Mouse (Mus musculus) frontal cortex, adult 2 months (tissue): ENCODE measurements around the gene Efcab9. TPM values are rescaled to one million over a fixed set of nuclear protein-coding genes. Genes with fewer than 3 reads are reported as not detected.
A peak's percentile ranks its signal among the peaks of the same experiment; 100 is the strongest.

ENCODE experiments used
- DNase-seq, 2 experiments: peaks; one replicate each; pipeline ENCODE4 v3.0.0; 2022; ENCODE audit warnings: low spot score in 1 of 2; ENCODE audit errors: extremely low spot score in 1 of 2
- polyA plus RNA-seq: library from polyadenylated mRNA; depleted of rRNA; stranded (reverse); fragments of >200 nt; gene quantifications from 2 replicates; pipeline ENCODE4 v1.2.3, GENCODE M21; 2012; rRNA removed

Efcab9 gene
- 0.34 and 0.64 TPM in 2 replicates for polyA plus RNA-seq

DNA sequence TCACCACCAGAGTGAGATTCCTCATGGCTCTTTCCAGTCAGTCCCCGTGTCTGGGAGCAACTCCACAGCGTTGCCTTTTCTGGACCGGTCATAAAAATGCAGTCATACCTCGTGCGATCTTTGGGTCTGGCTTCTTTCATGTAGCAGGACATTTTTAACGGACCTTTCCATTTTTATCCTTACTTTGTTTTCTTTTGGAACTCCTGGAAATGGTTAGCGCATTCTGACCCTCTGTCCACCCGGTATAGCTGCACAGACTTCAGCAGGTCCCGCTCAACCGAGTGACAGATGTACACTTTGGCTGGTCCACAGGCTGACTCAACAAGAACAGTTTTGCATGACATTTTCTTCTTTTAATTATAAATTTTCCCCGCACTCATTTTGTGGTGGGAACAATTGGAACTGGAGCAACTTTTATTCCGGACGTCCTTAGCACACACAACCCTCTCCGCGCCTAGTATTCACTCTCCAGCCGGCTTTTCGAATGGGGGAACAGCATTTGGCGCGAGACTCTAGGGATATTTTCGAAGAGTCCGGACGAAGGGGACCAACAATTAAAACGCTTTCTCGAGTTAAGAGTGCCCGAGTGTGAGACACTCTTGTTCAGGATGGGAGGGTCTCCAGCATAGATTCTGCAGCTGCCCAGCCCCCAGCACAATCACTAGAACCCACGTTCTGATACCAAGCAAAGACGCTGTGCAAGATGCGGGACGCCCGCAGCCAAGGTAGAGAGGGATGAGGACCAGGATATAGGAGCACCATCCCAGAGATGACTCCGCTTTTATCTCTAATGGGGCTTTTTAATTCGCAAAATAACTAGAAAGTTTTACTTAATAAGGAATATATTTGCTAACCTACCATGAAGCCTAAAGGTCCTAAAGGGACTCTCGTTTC is at the start of gene Efcab9:
Efcab9 (minus strand) TSS at position 211 of the 894 bp plus-strand sequence.
- DNase-seq: no peak

DNA sequence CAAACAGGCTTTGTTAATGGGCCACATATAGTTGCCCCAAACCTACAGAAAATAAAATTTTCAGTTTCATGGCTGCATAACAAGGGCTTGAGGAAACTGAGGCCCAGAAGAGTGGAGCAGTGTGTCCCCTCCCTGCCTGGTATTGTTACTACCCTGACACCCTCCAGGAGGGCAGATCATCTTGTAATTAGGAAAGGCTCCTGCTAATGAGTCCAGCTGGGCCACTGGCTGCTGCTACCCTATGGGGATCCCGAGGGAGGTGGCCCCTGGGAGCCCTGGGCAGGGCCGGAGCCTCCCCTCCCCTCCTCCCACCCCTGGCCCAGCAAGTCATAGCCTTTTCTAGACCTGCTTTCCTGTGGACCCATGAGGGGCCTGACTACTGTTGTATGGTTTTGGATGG is 49.1 kb upstream of the Efcab9 start:
- DNase-seq: no peak

DNA sequence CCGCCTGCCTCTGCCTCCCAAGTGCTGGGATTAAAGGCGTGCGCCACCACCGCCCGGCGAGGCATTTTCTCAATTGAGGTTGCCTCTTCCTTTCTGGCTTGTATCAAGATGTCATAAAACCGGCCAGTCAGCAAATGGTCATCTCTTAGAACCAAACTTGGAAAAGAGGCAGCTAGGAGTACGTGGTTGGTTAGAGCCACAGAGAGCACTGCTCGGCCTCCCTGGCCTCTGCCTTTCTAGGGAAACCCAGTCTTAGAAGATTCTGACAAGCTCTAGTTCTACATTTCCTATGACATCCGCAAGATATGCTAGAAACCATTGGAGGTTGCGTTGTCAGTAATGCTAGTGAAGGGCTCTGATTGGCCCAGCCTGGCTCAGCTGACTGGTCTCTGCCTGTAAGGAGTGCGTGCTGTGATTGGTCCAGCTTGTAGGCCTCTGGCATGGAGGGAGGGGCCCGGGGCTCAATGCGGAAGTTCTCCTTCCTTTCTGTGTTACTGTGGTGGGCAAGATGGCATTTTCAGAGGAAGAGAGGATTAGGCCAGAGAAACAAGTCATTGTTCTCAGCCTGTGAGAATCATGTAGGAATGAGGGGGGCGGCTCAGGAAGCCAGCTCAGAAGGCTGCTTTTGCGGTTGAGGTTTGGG is 48.5 kb upstream of the Efcab9 start:
- DNase-seq: peak; percentile 38 to 52

DNA sequence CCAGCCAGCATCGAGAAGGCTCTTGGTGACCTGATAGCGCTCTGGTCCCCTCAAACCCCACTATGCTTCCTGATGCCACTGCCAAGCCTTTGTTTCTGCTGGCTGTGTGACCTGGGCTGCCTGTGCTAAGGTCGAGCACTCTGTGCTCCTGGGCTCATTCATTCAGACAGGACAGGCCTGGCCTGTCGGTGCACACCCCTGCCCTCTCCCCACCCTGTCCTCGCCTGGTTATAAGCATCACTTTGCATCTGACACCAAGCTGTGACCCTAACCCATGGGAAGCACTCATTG is 44.8 kb upstream of the Efcab9 start:
- no peak for DNase-seq

DNA sequence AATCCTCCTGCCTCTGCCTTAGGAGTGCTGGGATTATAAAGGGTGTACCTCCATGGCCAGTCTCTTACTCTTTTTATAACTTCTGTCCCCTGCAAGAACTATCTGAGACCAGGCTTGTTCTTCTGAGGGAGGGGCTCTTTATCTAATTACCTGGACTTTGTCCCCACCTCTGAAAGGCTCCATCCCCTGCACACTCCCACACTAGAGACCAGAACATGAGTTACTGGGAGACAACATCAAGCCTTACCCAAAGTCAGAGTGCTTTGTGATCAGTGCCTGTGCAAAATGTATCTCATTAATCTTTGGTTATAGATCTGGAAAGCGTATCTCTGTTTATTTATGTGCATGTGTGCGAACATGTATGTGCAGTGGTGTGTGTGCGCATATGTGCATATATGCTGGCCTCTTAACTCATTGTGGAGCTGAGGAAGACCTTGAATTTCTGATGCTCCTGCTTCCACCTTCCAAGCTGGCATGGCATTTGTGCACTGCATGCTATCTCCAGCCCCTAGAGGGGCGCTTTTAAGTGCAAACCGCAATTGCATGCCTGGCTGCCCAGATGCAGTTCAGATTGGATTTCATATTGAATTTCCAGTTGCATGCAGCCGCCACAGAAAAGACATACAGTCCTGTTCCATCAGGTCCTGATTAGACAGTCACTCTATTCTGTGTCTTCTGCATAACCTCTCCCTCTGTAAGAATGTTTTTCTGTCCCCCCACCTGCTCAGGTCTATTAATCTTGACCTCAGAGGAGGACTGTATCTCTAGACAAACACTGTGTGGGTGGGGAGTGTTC is 44.3 kb upstream of the Efcab9 start:
- no peak for DNase-seq

DNA sequence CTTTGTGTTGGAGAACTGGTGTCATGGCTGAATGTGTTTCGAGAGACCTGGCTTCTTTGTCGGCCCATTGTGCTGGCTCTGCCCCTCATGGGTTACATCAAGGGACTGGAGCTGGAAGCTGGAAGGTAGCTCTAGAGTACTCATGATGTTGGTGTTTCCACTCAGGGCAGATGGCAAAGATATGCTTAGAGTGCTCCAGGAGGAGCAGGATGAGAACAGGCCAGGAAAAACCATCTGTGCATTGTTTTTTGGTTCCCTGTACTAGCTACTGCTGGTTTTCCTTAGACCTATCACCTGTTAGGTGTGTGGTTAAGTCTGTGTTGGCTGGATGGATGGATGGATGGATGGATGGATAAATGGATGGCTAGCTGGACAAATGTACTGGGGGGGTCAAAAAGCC is 41.8 kb upstream of the Efcab9 start:
- DNase-seq: no peak

DNA sequence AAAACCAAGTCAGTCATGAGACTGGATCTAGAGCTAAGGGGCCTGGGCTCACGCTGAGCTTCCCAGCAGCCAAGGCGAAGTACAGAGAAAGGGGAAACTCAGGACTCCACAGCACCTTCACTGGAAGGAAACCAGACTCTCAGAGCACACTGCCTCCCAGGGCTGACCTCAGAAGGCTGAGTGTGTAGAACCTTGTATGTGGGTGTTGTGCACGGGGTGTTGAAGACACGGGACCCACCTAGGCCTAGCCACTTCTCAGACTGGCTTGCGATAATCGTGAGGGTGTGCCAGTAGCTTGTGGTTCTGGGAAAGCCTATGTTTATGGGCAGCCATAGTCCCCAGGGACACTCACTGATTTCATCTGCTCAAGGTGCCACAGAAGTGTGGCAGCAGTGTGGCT is 39.2 kb upstream of the Efcab9 start:
- DNase-seq: no peak

DNA sequence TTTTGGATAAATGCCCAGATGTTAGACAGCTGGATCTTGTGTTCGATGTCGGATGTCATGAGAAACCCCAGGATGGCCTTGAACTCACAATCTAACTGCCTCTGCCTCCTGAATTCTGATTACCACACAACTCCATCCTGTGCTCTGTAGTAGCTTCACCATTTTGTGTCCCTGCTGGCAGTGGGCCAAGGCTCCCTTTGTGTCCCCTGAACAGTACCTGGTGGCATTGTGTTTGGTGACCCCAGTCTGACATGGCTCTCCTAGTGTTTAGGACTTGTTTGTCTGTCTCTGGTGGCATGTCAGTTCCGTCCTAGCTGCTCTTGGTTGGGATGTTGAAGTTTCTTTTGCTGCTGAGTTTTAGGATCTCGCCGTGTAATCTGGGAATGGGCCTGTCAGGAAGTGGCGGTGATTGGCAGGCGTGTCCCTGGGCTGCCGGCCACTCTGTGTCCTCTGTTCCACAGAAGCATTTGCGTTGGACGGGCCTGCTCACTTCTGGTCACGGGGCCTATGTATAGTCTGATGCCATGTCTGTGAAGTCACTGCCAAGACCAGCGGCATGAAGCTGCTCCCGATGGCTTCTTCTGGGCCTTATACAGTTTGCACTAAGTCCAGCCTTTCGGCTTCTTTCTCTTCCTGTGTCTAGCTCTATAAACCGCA is 36.9 kb upstream of the Efcab9 start:
- no peak for DNase-seq

DNA sequence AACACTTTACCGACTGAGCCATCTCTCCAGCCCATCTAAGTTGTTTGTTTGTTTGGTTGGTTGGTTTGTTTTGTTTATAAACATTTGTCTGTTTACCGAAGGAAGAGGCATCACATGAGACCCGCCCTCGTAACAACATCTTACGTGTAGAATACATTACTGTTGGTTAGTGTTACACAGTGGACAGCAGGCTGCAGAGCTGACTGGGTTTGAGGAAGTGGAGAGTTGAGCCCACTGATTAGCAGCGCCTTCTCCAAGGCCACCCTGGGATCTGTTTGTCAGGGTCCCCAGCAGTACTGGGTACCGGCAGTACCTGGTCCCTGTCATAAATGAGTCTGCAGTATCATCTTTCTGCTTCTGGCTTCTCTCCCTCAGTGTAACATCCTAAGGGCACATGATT is 36.2 kb upstream of the Efcab9 start:
- no peak for DNase-seq

DNA sequence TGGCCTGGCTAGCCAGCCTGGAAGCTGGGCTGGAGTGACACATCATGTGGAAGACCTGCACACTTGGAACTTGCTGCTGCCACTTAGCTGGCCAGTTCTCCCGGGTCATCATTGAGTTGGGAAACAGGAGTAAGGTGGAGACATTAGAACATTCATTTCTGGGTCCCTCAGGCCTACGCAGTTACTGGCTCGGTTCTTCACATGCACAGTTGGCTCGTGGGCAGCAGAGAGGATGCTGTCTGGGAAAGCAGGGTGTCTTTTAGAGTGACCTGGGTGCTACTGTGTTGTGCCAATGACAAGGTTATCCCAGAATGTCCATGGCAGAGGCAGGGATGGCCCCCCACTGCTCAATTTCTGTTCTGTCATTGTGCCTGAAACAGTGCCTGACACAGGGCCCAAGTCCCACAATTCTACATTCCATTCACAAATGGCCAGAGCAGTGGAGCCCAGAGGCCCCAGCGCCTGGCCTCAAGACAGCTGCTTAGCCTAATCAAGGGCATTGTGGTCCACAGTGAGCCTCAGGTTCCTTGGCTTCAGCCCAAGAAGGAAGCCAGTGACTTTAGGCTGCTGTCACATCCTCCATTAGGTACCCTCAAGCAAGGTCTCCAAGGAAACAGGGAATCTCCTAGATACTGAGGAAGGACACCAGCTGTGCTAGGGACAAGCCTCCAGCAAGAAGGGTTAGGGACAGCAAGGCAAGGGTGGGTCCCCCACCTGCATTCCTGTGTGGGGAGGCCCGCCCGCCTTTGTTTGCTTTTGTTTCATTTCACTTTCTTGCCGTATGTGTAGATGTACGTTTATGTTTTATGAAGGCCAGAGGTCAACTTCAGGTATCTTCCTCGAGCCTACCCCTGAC is 35.3 kb upstream of the Efcab9 start:
- DNase-seq: peak in 1 of 2 experiments; percentile 31

DNA sequence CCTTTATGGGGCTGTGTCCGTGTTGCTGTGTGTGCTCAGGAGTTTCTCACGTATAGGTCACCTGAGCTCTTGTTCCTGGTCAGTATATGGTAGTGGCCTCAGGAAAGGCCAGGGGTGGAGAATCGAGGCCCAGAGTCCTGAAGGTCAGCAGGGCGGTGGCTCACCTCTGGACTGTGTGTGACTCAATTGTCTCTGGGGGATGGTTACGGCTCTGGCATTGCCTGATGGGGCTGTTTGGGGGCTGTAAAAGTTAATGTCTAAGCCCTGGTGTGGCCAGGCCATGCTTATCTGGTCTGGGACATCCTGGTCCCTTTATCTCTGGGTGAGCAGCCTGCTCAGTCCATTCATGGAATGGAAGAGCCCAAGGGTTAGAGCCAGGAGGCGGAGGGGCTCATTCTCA is 34.3 kb upstream of the Efcab9 start:
- no peak for DNase-seq

DNA sequence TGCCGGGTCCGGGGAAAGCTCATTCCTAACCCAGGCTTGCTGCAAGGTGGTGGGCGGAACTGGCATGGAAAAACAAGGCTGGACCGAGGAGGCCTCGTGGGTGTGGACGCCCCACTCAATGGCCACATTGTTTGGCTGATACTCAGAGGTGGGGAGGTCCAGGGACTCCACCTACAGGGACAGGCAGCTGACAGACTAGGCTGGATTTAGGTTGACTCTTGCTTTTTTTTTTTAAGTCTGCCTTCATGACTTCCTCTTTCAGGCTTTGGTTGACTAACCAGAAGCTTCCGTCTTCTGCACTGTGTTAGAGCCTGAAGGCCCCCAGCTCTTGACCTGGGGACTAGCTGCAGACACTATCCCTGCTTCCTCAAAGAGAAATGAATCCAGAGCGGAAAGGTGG is 33.2 kb upstream of the Efcab9 start:
- no peak for DNase-seq

DNA sequence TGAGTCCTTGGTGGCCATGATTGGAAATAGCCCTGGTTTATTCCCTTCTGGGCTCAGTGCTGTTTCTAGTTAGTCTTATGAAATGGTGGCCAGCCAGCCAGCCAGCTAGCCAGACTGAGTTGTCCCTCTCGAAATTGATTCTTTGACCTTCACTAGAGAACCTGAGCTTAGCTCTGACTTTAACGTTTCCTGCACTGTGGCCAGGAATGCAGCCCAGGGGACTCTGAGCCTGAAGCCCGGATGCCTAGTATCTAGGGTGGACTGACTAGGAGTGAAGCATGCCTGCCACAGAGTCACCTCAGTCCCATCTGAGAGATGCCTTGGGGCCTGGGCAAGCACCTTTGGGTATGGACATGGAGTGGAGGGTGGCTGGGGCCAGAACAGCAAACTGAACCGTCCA is 32.7 kb upstream of the Efcab9 start:
- no peak for DNase-seq

DNA sequence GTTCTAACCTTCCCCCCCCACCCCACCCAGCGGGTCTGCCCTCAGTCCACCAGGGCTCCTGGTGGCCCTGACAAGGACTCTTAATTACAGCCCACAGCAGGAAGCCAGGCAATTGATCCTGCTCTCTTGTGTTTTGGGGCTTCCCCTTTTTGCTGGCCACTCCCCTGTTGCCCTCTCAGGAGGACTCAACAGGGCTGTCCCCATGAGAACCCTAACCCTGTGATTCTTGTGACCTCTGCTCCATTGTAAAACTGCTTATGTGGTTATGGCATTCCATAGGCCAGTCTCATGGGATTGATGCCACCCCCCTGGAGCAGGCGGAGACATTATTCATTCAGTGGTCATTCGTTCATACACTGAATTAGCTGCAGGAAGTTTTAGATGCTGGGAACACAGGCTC is 31.8 kb upstream of the Efcab9 start:
- DNase-seq: no peak

DNA sequence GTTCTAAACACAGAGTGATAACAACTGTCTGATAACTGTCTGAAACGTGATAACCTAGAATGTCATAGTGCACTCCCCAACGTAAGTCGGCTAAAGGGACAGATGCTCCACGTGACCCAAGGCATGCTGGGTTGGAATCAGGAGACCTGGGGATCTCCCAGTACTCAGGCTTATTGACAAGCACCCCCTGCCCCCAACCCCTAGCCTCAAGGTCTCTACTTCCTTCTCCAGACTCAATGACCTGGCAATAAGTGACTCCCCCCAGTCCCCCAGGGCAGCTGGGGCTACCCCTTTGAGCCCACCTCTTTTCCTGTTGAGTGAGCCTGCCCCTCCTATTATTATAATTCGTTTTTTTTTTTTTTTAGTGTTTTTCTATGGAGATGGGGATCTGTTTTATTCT is 30.8 kb upstream of the Efcab9 start:
- no peak for DNase-seq

DNA sequence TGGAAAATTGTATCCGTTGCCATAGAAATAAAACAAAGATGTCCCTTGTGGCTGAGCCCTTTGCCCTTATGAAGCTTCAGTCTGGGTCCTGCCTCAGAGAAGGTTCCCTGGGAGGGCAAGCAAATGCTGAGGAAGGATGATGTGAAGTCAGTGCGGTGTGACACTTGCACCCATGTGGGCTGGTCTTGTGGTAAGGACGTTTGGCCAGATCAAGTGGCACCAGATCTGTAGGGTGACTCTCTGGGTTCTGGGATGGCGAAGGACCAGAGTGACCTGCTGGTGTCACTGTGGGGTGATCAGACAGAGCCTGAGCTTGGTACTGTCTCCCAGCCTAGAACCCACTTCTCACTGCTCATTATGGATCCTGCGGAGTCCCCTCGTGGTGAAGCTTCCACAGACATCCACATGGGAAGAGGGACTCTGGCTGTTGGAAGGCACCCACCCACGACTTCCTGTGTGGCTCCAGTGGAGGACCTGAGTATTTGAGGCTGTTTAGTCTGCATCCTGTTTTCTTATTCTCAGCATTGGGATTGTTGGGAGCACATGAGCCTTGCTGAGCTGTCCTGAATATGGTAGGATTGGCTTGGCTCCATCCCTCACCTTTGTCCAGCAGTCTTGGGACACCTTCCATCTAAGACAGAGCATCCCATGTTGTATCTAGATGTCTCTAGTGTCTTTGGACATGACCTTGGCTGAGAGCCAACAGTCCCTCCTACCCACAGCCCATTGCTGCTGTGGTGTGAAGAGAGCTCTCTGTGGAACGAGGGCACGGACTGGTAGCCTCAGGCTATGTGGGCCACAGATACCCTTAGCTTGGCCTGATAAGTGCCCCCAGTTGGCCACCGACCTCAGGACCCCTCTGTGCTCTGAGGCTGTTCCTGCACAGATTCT is 29.8 kb upstream of the Efcab9 start:
- no peak for DNase-seq

DNA sequence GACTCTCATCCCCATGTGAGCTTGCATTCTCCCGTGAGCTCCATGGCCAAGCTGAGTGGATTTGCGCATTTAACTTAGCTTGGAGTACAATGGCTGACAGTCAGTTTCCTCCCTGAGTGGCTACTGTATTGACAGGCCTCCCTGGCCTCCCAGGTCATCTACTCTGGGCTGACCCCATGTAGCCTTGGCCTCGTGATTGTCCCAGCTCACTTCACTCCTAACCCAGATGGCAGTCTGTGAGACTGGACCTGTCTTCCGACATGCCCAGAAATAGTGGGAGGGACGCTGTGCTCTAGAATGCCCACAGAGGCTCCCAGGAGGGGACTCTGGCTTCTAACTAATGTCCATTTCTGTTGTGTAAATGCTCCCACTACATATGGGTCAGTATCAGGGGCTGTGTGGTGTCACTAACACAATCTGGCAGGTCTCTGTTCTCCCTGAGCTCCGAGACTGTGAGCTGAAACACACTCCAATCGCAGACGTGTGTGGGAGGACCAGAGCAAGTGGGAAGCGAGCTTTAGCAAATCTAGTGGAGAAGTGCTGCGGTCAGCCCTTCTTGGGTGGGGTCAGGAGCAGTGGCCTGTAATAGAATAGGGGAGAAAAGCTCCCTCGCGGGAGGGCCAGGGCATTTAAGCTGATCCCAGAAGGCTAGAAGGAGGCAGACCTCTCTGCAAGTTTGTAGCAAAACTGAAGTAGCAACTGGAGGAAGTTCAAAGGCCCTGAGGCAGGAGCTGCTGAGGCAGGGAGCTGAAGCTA is 28.3 kb upstream of the Efcab9 start:
- DNase-seq: no peak

DNA sequence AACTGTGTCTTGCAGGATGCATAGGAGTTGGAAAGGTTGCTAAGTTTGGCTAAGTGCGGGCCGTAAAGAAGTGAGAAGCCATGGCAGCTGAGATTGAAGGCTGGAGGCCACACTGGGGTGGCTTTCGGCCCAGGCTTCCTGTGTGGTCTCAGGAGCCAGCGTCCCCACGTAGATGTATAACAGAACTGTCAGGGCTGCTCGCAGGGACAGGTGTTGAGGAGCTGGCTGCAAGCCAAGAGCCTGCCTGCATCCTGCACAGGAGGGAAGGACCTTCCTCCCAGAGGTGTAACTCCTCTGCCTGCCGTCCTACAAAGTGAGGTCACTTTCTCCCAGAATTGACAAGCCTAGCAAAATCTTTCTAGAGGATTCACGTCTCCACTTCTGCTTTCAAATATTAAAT is 26.8 kb upstream of the Efcab9 start:
- DNase-seq: no peak
